Mouse (Mus musculus): ENCODE data around the gene Rbfox2.

Gene Rbfox2

GRCm38 (mm10) chr15:77105273-77105672, 201.5 kb downstream of the Rbfox2 start:
- no peak for DNase-seq (ENCODE audit: extremely low spot score, low spot score)

GRCm38 (mm10) chr15:77104349-77105158, 202.2 kb downstream of the Rbfox2 start:
- DNase-seq (ENCODE audit: extremely low spot score, low spot score), result no peak

- no peak for DNase-seq (ENCODE audit: extremely low spot score, low spot score)
Measured at GRCm38 (mm10) chr15:77102685-77103084, 204.1 kb downstream of the Rbfox2 start.

GRCm38 (mm10) chr15:77099756-77100155, 207.0 kb downstream of the Rbfox2 start:
- no peak for DNase-seq (ENCODE audit: extremely low spot score, low spot score)

- DNase-seq (ENCODE audit: extremely low spot score, low spot score), result no peak
Measured at GRCm38 (mm10) chr15:77097358-77097757, 209.4 kb downstream of the Rbfox2 start.

GRCm38 (mm10) chr15:77095216-77095615, 211.6 kb downstream of the Rbfox2 start:
- no peak for DNase-seq (ENCODE audit: extremely low spot score, low spot score)

- DNase-seq (ENCODE audit: extremely low spot score, low spot score), result no peak
Measured at GRCm38 (mm10) chr15:77094431-77094830, 212.4 kb downstream of the Rbfox2 start.

GRCm38 (mm10) chr15:77091394-77091793, 215.4 kb downstream of the Rbfox2 start:
- no peak for DNase-seq (ENCODE audit: extremely low spot score, low spot score)

GRCm38 (mm10) chr15:77090531-77090930, 216.3 kb downstream of the Rbfox2 start:
- no peak for DNase-seq (ENCODE audit: extremely low spot score, low spot score)

- no peak for DNase-seq (ENCODE audit: extremely low spot score, low spot score)
Measured at GRCm38 (mm10) chr15:77089249-77089648, 217.6 kb downstream of the Rbfox2 start.

- DNase-seq (ENCODE audit: extremely low spot score, low spot score), result no peak
Measured at GRCm38 (mm10) chr15:77086488-77086887, 220.3 kb downstream of the Rbfox2 start.

- DNase-seq (ENCODE audit: extremely low spot score, low spot score), result no peak
Measured at GRCm38 (mm10) chr15:77085818-77086217, 221.0 kb downstream of the Rbfox2 start.

GRCm38 (mm10) chr15:77081454-77081853, 225.3 kb downstream of the Rbfox2 start:
- no peak for DNase-seq (ENCODE audit: extremely low spot score, low spot score)

GRCm38 (mm10) chr15:77080684-77081254, 226.0 kb downstream of the Rbfox2 start:
- DNase-seq (ENCODE audit: extremely low spot score, low spot score), result no peak

- DNase-seq (ENCODE audit: extremely low spot score, low spot score), result no peak
Measured at GRCm38 (mm10) chr15:77079890-77080361, 226.9 kb downstream of the Rbfox2 start.

GRCm38 (mm10) chr15:77079256-77079822, 227.5 kb downstream of the Rbfox2 start:
- no peak for DNase-seq (ENCODE audit: extremely low spot score, low spot score)

GRCm38 (mm10) chr15:77078786-77079185, 228.0 kb downstream of the Rbfox2 start:
- no peak for DNase-seq (ENCODE audit: extremely low spot score, low spot score)

- no peak for DNase-seq (ENCODE audit: extremely low spot score, low spot score)
Measured at GRCm38 (mm10) chr15:77077906-77078305, 228.9 kb downstream of the Rbfox2 start.

- DNase-seq (ENCODE audit: extremely low spot score, low spot score), result no peak
Measured at GRCm38 (mm10) chr15:77076523-77076922, 230.3 kb downstream of the Rbfox2 start.

GRCm38 (mm10) chr15:77072556-77073163, 234.1 kb downstream of the Rbfox2 start:
- DNase-seq (ENCODE audit: extremely low spot score, low spot score), result no peak

- peak; percentile 44 for DNase-seq (ENCODE audit: extremely low spot score, low spot score)
Measured at GRCm38 (mm10) chr15:77071501-77071900, 235.3 kb downstream of the Rbfox2 start.

GRCm38 (mm10) chr15:77070745-77071268, 236.0 kb downstream of the Rbfox2 start:
- DNase-seq (ENCODE audit: extremely low spot score, low spot score), result no peak

All from neural tube, embryonic 10.5 days (tissue).